Mouse (Mus musculus) cerebellum, adult (tissue): ENCODE results near the gene Negr1.

ENCODE experiments used
- ATAC-seq: cut with Nextera tagmentation; 2 replicates; pipeline ENCODE4 v1.9.2; 2017; ENCODE audit warnings: mild to moderate bottlenecking, moderate library complexity, mixed read lengths; ENCODE audit not compliant: insufficient number of reproducible peaks, low FRiP score, low TSS enrichment

The Negr1 gene

DNA sequence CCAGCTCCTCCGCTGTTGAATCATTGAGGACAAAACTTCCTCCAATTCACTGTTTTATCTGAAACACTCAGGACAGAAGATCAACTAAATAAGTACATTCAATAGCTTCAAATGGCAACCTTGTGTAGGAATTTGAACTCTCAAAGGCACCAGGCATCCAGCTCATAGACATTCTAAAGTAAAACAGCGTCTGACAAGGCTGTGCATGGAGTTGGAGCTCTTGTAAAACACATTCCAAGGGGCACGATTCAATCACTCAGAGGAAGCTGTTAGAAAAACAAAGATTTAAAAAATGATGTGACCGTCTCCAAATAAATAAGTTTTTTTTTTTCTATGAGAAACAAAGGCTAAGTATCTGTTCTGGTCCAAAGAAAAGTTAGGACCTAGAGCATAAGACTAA is 528.5 kb downstream of the Negr1 start:
- ATAC-seq, result no peak

DNA sequence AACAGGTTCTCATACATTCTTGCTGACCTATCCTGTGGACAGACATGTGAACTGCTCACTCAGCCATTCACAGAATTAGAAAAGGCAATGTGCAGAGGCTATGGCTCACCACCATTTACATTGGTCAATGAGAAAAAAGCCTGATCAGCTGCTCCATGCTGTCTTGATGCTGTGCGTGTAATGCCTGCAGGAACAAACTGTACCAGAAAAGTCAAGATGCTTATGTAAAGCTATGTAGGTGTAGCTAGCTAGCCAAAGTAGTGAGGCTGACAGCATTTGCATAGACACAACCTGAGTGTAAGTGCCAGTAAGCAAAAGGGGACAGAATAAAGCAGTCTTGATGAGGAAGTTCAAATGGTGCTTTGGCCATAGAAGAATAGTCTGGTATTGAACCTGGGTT is 534.7 kb downstream of the Negr1 start:
- peak; percentile 15; the same call in 1 of the 2 replicates for ATAC-seq

DNA sequence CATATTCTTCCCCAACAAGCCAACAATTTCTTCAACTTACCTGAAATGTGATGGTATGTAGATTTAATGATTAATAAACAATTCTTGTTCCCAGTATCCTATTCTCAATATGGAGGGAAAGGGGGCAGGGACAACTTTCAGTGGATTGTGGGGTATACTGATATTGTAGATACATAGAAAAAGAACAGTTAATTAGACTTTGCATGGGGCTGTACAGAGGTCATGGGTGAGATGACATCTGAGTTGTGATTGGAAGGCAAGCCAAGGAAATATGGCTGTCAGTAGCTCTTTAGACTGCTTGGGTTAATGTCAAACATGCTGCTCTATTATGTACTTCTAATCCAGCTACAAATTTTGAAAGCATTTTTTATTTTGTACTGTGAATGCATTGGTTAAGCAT is 535.9 kb downstream of the Negr1 start:
- no peak for ATAC-seq

GRCm38 (mm10) chr3:157098417-157098816 is 536.8 kb downstream of the Negr1 start:
- ATAC-seq, result no peak

GRCm38 (mm10) chr3:157104866-157105579 is 543.4 kb downstream of the Negr1 start:
- no peak for ATAC-seq

DNA sequence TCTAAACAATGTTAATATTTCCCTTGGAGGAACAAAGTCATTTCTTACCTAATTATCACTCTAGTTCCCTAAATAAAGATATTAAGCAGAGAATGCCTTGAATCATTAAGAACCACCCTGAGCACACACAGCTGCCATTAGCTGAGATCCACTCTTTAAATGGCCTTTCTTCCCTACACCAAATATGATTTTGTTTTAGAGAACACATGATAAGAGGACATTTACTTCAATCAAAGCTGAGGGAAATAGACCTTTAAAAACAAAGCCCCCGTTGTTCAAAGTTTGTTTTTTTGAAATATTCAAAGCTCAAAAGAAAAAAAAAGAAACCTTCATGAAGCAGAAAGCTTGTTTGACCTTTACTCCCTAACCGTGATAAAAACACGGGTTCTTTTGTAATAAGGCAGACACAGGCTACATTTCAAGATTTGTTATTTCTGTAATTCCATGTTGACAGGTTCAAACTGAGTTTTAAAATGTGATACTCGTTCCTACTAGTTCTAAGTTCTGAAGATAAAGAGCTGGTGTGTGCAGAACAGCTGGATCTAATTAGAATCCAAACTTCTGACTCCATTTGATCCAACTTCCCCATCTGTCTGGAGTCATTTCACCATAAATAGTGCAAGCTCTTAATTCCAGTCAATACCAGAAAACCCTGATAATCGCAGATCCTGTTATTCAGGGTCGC is 544.1 kb downstream of the Negr1 start:
- no peak for ATAC-seq

DNA sequence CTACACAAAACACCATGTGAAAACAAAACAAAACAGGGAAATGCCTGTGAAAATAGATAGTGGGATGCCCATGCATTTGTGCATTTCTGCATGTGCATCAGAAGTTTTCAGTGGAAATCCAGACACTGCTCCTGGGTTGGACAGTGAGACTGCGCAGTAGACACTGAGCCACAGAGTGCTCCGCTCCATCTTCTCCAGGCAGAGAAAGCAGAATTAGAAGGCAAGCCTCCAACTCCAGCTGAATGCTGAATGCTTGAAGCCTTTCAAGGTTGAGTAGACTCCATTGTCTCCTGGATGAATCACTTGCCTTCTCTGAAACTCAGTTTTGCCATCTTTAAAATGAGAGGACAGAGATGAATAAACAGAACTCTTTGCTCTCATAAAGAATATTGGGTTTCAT is 546.6 kb downstream of the Negr1 start:
- ATAC-seq, result no peak

DNA sequence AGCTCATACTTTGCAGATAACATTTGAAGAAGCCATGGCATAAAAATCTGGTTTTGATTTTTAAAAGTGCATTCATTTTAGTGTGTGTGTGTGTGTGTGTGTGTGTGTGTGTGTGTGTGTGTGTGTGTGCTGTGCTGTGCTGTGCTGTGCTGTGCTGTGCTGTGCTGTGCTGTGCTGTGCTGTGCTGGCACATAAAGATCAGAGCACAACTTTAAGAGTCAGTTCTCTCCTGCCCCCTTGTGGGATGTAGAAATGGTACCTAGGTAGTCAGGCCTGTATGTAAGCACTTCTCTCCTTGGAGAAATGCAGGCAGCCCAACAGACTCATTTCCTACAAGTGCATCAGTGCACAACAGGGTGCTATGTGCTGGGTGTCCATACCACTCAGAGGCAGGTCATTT is 547.7 kb downstream of the Negr1 start:
- peak; percentile 83 for ATAC-seq

DNA sequence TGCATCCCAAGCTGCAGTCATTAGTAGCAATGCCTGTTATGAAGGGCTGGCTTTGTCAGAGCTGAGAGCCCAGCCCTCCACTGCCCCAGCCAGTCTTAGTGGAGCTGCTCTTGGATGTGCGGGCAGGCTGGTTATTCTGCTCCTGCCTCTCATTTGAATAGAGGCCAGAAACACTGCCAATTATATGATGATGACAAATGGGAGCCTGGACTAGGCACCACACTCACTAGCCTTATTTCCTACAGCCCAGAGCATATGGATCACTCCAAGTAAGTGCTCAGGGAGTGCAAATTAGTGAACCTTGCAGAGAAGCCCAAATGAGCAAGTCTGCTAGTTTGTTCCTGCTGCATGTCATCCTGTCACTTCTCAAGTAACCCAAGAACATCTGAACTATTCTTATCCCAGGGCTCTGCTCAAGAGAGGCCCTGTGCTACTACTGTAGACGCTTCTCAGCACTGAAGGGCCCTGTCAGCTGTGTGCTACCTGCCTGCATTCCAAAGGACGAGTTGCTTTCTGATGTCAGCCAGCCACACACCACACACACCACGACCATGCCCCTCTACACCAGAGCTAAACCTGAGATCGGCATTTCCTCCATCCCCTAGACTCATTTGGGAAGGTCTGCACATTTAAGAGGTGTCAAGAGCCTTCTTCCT is 553.6 kb downstream of the Negr1 start:
- ATAC-seq, result peak; percentile 90

GRCm38 (mm10) chr3:157116024-157116423 is 554.4 kb downstream of the Negr1 start:
- no peak for ATAC-seq

DNA sequence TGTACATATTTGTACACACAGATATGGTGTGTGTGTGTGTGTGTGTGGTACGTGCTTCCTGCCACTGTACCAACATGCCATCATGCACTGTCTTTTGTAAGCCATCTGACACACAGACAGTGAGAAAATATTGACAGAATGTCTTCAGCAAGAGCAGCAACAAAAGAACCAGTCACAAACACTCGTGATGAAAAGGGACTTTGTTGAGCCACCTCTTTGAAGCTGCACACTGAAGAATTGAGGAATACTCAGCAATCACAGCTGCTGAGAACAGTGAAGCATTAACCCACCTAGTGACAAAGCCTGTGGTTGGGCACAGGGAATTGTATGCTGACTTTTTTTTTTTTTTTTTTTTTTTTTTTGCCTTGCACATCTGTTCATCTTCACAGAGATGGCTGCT is 558.3 kb downstream of the Negr1 start:
- no peak for ATAC-seq

GRCm38 (mm10) chr3:157146124-157146855 is 584.7 kb downstream of the Negr1 start:
- ATAC-seq, result no peak

GRCm38 (mm10) chr3:157154902-157155301 is 593.3 kb downstream of the Negr1 start:
- ATAC-seq, result no peak

- no peak for ATAC-seq
These were observed 593.9 kb downstream of the Negr1 start for GRCm38 (mm10) chr3:157155513-157155912.

DNA sequence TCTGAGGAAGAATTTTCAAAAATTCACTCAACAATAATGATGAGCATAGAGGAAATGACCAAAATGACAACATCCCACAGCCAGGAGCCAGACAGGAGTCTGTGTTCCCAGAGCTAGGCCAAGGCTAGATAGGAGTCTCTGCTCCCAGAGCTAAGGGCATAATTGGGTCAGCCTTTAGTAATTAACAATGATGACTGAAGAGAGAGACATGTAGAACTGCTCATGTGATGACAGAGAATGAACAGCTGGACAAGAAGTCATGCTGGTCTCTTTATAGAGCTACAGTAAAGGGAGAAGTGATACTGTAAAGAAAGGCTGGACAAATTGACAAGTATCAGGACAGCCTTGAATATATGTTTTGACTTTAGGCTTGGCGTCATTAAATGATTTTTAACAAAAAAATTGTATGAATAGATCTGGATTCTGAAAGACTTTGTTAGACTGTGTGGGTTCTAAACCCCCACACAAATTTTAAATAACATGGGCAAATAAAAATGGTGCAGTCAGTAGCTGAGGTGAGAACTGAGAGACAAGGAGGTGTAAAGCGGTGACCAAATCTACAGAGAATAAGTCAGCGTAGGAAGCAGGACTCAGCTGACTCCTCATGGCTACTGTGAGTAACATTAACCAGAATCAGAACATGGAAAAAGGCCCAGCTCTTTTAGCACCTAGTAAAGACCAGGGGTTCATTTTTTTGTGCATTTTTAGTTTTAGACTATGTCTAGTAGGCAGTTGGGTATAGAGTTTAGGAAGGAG is 603.4 kb downstream of the Negr1 start:
- ATAC-seq, result no peak

DNA sequence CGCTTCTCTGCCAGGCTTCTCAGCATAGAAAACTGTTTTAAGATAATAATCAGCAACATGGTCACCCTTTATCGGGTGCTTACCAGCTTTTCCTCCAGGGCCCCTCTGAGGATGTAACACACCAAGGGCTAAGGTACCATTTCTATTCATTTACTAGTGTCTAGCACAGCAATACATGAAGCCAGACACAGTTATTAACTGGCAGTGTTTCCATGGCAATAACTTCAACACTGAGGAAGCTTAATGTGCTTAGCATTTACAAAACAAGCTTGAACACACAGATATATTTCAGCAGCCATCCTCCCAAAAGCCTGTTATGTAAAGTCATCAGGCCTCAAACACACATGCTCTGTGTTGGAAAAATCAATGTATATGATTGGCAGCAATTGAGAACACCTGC is 620.4 kb downstream of the Negr1 start:
- ATAC-seq, result no peak

DNA sequence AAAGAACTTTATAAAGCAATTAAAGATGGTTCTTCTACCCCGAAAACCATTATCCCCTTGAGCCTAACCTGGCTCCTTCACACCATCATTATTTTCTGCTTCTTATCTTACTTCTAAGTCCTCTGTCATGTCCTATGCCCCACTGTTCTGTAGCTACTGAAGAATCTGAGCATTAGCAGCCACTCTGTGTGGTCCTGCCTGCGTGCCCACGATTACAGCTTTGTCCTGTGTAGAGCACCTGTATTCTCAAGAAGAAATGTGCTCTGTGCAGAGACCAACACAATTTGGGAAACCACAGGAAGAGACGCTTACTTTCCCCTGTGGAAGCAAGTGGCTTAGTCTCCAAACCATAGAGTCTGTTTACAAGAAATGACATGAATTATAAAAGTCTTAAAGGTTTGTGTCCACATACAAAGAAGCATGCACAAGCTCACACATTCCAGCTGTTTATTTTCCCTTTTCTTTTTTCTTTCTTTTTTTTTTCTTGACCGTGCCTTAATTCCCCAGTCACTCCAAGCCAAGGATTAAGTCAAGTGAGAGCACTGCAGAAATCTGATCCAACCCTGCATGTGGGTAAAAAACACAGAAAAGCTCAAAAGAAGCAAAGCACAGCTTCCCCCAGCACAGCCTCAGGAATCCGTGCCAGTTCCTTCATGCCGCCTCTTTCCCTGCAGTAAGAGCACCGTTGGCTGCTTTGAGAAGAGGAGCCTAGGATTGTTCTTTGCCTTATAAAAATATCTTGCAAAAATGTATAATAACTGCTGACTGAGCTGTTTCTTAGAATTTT is 627.5 kb downstream of the Negr1 start:
- no peak; the same call in 1 of the 2 replicates for ATAC-seq

GRCm38 (mm10) chr3:157189834-157190233 is 628.2 kb downstream of the Negr1 start:
- ATAC-seq, result no peak

DNA sequence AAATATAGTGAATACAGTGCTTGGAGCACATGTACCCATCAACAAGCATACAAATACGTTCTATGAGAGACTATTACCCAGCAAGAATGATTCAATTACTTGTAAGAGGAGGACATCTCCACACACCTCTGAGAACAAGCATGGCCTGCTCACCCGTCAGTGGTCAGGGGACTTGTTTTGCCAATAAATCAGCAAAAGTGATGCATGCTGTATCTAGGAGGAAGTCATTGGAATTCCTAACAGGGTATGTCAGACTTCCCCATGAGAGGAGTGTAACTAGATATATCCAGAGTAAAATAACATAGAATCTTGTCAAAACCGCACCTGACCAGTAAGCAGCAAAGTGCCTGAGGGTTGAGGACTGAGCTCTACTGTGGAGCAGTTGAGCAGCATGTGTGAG is 629.0 kb downstream of the Negr1 start:
- no peak for ATAC-seq
